Mouse (Mus musculus) hindbrain, embryonic 12.5 days (tissue): ENCODE data around the gene Batf. TPM values are rescaled to one million over a fixed set of nuclear protein-coding genes. Genes with fewer than 3 reads are reported as not detected.
"Not testable (repeated sequence)": the region's sequence is repeated elsewhere in the genome, so short reads cannot be mapped to it uniquely, and the experiment has no call there.

Experiments
- ATAC-seq: fragments of 200-750 bp; cut with Nextera tagmentation; 2 replicates; pipeline ENCODE4 v1.8.0; 2017; ENCODE audit warnings: moderate TSS enrichment; ENCODE audit not compliant: low FRiP score
- H3K27ac ChIP-seq: fragments of 300-500 bp; sonication (generic); 2 replicates; pipeline ENCODE4 v1.5.1; 2016; ENCODE audit warnings: mild to moderate bottlenecking
- H3K27me3 ChIP-seq: fragments of 300-500 bp; sonication (generic); 2 replicates; pipeline ENCODE4 v1.6.1; 2016; ENCODE audit warnings: mild to moderate bottlenecking
- H3K36me3 ChIP-seq: fragments of 300-500 bp; sonication (generic); 2 replicates; pipeline ENCODE4 v1.6.1; 2016; ENCODE audit warnings: mild to moderate bottlenecking
- H3K4me1 ChIP-seq: fragments of 300-500 bp; sonication (generic); 2 replicates; pipeline ENCODE4 v1.6.1; 2016
- H3K4me2 ChIP-seq: fragments of 300-500 bp; sonication (generic); replicated peaks from 2 replicates; pipeline ENCODE4 v1.6.1; 2016; ENCODE audit warnings: mild to moderate bottlenecking
- H3K4me3 ChIP-seq: fragments of 300-500 bp; sonication (generic); 2 replicates; pipeline ENCODE4 v1.5.1; 2016; ENCODE audit warnings: mild to moderate bottlenecking
- H3K9ac ChIP-seq: fragments of 300-500 bp; sonication (generic); 2 replicates; pipeline ENCODE4 v1.6.1; 2016; ENCODE audit warnings: mild to moderate bottlenecking, moderate library complexity
- H3K9me3 ChIP-seq: fragments of 300-500 bp; sonication (generic); replicated peaks from 2 replicates; pipeline ENCODE4 v1.6.1; 2016; ENCODE audit warnings: mild to moderate bottlenecking
- WGBS: fragments of 180-500 bp; shearing (Covaris S2); methylation state at CpG from one replicate; pipeline ENCODE4 v1.1.7; 2016; 5-methylcytosine and 5-hydroxymethylcytosine counted together
- polyA plus RNA-seq: library from polyadenylated mRNA; unstranded; fragments of >200 nt; fragmentation: Nextera tagmentation; extraction: Ambion mirVana; gene quantifications from 2 replicates; pipeline ENCODE4 v1.2.1, GENCODE M21; 2016

Gene Batf
- polyA plus RNA-seq, 1 experiment from 2014 or later: 2.3 TPM

DNA sequence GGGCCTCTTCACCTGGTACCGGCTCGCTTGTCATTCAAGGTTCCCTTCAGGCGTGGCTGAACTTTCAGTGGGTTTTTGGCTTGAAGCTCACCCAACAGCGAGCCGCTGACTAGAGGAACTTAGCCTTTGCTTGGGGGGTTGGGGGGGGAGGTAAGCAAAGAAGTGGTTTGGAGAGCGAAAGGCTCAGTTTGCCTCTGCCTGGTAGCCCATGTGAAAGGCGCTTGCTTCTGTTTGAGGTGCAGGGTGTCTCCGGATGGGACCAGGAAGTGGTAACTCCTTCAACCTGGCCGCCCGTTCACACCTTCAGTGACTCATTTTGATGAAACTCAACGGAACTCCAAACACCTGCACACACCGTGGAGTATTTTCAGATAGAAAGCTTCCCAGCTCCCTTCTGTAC is 25.6 kb upstream of the Batf start:
- WGBS: 91% methylated on average over 12 of the region's 12 CpGs
- H3K9ac ChIP-seq: no peak overlapping the region
- no peaks in the 10 kb centered on the region for H3K36me3 ChIP-seq
- H3K4me3 ChIP-seq: no peak overlapping the region
- no peaks in the 10 kb centered on the region for H3K9me3 ChIP-seq
- no peak overlapping the region for H3K27ac ChIP-seq
- no peaks in the 10 kb centered on the region for H3K27me3 ChIP-seq
- no peak for ATAC-seq
- no peaks in the 10 kb centered on the region for H3K4me1 ChIP-seq
- no peak overlapping the region for H3K4me2 ChIP-seq

DNA sequence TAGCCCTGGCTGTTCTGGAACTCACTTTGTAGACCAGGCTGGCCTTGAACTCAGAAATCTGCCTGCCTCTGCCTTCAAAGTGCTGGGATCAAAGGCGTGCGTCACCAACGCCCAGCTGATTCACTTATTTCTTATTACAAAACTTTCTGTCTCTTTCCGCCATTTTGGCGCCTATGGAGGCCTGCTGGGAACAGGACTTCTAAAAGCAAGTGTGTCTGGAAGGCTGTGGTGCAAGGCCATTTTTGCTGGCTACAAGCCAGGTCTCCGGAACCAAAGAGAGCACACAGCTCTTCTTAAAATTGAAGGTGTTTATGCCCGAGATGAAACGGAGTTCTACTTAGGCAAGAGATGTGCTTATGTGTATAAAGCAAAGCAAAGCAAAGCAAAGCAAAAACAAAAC is 24.2 kb upstream of the Batf start:
- not testable (repeated sequence) for H3K4me2 ChIP-seq, H3K4me1 ChIP-seq, H3K36me3 ChIP-seq, H3K4me3 ChIP-seq, H3K9me3 ChIP-seq, H3K27me3 ChIP-seq, ATAC-seq, H3K27ac ChIP-seq, H3K9ac ChIP-seq
- WGBS: 86% methylated on average over 8 of the region's 8 CpGs

DNA sequence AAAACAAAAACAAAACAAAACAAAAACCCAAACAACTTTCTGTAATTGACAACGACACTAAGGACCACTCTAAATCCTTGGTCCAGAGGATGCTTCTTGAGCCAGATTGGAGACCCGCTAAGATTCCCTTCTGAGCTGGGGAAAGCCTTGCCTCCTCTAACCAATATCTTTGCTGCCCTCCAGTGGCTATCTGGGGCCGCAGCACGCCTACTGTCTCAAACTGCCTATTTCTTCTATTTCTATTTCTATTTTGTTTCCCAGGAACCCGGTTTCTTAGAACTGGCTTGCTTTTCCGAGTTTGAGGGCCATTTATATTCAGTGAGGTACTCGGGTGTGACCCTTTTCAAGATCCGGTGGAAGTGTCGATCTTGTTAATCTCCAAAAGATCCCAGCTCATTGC is 23.6 kb upstream of the Batf start:
- Histone ChIP-seq H3K9ac (no peak overlapping the region), H3K4me1 (no peaks in the 10 kb centered on the region), H3K27ac (no peak overlapping the region), H3K4me2 (no peak overlapping the region; the same call in 1 of the 2 replicates), H3K27me3 (no peaks in the 10 kb centered on the region), H3K36me3 (no peaks in the 10 kb centered on the region), H3K9me3 (no peaks in the 10 kb centered on the region), H3K4me3 (no peak overlapping the region)
- ATAC-seq: no peak
- WGBS: 14% methylated on average over 9 of the region's 9 CpGs

DNA sequence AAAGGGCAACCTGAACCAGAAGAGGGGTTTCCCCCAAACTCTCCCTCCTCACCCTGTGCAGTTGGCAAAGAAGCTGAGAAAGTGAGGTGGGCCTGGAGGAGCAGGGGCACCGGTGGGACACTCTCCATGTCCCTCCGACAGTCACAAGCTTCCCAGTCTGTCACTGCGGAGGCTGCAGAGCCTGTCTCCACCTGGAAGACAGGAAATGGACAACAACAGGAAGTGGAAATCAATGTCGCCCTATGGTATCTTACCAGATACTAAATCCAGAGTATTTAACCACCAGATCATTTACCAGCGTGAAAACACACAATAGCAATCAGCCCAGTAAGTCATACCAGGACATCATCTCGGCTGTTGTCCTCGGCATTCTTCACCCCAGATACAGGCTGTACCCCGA is 20.4 kb upstream of the Batf start:
- Histone ChIP-seq H3K27ac (no peak overlapping the region), H3K27me3 (no peaks in the 10 kb centered on the region), H3K9me3 (no peaks in the 10 kb centered on the region), H3K4me2 (no peak overlapping the region), H3K9ac (no peak overlapping the region), H3K4me1 (0 out of 2 replicates have a peak, but pooled peaks cover 2% of the 10 kb centered on the region), H3K36me3 (no peaks in the 10 kb centered on the region), H3K4me3 (no peak overlapping the region)
- WGBS: 88% methylated on average over 8 of the region's 8 CpGs
- no peak for ATAC-seq

DNA sequence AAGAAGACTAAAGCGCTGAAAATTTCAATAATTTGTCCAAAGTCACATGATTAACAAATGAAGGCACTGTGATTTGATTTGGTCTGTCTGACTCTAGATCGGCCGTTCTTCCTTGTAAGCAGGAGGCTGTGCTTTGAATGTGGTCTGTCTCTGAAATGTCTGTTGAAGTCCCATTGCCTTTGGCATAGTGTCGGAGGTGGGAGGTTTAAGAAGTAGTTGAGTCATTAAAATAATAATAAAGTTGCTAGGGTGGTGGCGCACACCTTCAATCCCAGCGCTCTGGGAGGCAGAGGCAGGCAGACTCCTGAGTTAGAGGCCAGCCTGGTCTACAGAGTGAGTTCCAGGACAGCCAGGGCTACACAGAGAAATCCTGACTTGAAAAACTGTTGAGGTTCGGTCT is 19.4 kb upstream of the Batf start:
- no peak overlapping the region for H3K9ac ChIP-seq
- H3K4me2 ChIP-seq: no peak overlapping the region
- no peaks in the 10 kb centered on the region for H3K27me3 ChIP-seq
- no peak for ATAC-seq
- no peak overlapping the region for H3K27ac ChIP-seq
- no peaks in the 10 kb centered on the region for H3K9me3 ChIP-seq
- H3K4me1 ChIP-seq: 0 out of 2 replicates have a peak, but pooled peaks cover 2% of the 10 kb centered on the region
- no peaks in the 10 kb centered on the region for H3K36me3 ChIP-seq
- H3K4me3 ChIP-seq: no peak overlapping the region
- WGBS: 94% methylated on average over 7 of the region's 7 CpGs

DNA sequence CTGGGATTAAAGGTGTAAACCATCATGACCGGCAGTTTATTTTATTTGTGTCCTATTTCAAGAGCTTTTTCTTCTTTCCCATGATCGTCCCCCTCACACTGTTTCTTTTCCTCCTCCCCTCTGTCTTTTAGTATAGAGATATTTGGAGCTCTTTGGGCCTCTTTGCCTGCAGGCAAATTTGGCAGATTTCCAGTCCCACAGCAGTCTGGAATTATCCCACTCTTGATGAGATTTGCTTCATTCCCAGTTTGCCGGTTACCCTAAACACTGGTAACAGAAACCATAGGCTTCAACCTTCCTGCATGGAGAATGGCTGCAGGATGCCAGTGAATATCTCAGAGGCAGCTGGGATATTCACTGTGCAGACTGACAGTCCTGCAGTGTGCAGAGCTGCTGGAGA is 17.8 kb upstream of the Batf start:
- no peak overlapping the region for H3K4me2 ChIP-seq
- no peak overlapping the region for H3K27ac ChIP-seq
- ATAC-seq: no peak
- WGBS: 79% methylated on average over 3 of the region's 3 CpGs
- 0 out of 2 replicates have a peak, but pooled peaks cover 2% of the 10 kb centered on the region for H3K4me1 ChIP-seq
- H3K9ac ChIP-seq: no peak overlapping the region
- no peaks in the 10 kb centered on the region for H3K27me3 ChIP-seq
- H3K4me3 ChIP-seq: no peak overlapping the region
- no peaks in the 10 kb centered on the region for H3K9me3 ChIP-seq
- no peaks in the 10 kb centered on the region for H3K36me3 ChIP-seq

DNA sequence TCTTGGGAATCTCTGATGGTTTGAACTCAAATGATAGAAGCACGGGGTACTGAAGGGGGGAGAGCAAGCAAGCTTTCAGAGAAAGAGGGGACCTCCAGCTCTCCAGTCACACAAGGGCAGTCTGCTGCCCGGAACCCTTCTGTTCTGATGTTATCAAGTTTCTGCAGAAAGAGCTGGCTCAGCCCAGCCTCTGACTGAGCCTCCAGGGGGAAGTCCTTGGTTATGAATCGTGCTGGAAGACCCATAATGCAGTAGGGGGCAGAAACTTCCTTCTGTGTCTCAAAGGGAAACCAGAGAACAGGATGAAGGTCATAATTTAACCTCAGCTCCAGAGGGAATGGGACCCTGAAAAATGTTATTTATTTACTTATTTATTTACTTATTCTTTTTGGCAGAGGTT is 16.4 kb upstream of the Batf start:
- no peak overlapping the region for H3K4me3 ChIP-seq
- no peaks in the 10 kb centered on the region for H3K27me3 ChIP-seq
- no peak overlapping the region for H3K4me2 ChIP-seq
- ATAC-seq: no peak
- no peaks in the 10 kb centered on the region for H3K36me3 ChIP-seq
- 0 out of 2 replicates have a peak, but pooled peaks cover 2% of the 10 kb centered on the region for H3K4me1 ChIP-seq
- no peak overlapping the region for H3K9ac ChIP-seq
- H3K9me3 ChIP-seq: no peaks in the 10 kb centered on the region
- H3K27ac ChIP-seq: no peak overlapping the region
- WGBS: 74% methylated on average over 3 of the region's 3 CpGs

DNA sequence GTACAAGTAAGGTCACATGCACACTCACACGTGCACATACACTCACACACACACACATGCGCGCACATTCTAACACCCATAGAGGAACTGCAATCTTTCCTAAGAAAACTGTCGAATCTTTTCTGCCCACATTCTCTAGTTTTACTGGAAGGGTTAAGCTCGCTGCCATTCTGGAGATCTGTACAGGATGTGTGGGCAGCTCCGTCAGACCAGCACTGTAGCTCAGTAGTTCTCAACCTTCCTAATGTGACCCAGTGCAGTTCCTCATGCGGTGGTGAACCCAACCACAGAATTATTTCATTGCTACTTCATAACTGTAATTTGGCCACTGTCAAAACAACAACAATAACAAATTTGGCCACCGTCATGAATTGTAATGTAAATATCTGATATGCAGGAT is 12.6 kb upstream of the Batf start:
- Histone ChIP-seq H3K9ac (no peak overlapping the region), H3K36me3 (no peaks in the 10 kb centered on the region), H3K27ac (no peak overlapping the region), H3K27me3 (no peaks in the 10 kb centered on the region), H3K9me3 (0 out of 2 replicates have a peak, but pooled peaks cover 6% of the 10 kb centered on the region), H3K4me1 (0 out of 2 replicates have a peak, but pooled peaks cover under 1% of the 10 kb centered on the region), H3K4me3 (no peak overlapping the region), H3K4me2 (no peak overlapping the region)
- 92% methylated on average over 8 of the region's 8 CpGs for WGBS
- no peak for ATAC-seq

DNA sequence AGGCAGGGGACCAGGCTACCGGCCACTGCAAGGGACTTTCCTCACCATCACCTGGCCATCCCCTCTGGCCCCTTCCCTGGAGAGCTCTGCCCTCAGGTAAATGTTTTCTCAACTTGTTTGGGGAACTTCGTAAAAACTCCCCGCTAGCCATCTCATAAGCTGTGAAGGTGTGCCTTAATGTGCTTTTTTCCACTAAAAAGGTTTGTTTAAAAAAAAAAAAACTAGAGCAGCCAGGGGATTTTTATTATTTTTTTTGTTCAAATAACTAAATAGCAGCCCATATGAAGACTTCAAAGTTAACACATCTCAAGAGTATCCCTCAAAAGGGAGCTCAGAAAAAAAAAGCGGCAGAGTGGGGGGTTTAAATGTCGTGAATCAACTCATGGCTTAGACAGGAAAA is 7.4 kb upstream of the Batf start:
- Histone ChIP-seq H3K4me1 (no peaks in the 10 kb centered on the region), H3K9ac (no peak overlapping the region), H3K27ac (no peak overlapping the region), H3K4me3 (no peak overlapping the region), H3K36me3 (no peaks in the 10 kb centered on the region), H3K9me3 (0 out of 2 replicates have a peak, but pooled peaks cover 6% of the 10 kb centered on the region), H3K27me3 (no peaks in the 10 kb centered on the region), H3K4me2 (no peak overlapping the region)
- 89% methylated on average over 5 of the region's 5 CpGs for WGBS
- ATAC-seq: no peak

DNA sequence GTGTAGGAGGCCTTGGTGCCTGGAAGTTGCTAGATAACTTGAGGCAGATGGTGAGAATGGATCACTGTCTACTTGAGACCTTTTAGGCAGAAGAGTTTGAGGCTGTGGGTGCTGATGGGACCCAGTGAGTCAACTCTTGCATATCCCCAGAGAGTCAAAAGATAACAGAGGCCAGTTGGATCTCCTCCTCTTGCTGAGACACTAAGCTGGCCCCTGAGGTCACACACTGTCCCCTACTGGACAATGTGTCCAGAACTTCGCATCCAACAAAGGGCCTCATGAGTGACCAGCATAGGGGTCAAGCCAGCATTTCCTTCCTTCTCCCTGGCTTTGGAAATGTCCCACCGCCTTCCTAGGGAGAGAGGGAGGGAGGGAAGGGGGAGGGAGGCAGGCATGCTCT is 6.7 kb upstream of the Batf start:
- H3K9ac ChIP-seq: no peak overlapping the region
- no peak overlapping the region for H3K27ac ChIP-seq
- no peaks in the 10 kb centered on the region for H3K4me1 ChIP-seq
- H3K36me3 ChIP-seq: no peaks in the 10 kb centered on the region
- H3K27me3 ChIP-seq: no peaks in the 10 kb centered on the region
- H3K4me2 ChIP-seq: no peak overlapping the region
- WGBS: 54% methylated on average over 2 of the region's 2 CpGs
- H3K4me3 ChIP-seq: no peak overlapping the region
- ATAC-seq: no peak
- H3K9me3 ChIP-seq: 0 out of 2 replicates have a peak, but pooled peaks cover 6% of the 10 kb centered on the region

DNA sequence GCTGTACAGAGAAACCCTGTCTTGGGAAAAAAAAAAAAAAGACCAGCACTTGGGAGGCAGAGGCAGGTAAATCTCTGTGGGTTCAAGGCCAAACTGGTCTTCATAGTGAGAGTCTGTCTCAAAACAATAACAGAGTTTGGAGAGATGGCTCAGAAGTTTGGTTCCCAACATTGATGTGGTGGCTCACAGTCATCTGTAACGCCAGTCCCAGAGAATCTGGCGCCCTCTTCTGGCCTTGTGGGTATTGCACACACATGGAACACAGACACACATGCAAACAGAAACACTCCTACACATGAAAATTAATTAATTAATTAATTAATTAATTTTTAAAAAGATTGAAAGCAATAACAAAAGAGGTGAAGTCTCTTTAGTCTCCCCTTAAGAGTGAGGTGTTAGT is 4.1 kb upstream of the Batf start:
- H3K27me3 ChIP-seq: no peaks in the 10 kb centered on the region
- WGBS: 39% methylated on average over 2 of the region's 2 CpGs
- no peak overlapping the region for H3K9ac ChIP-seq
- H3K36me3 ChIP-seq: no peaks in the 10 kb centered on the region
- no peak overlapping the region for H3K4me3 ChIP-seq
- H3K4me2 ChIP-seq: no peak overlapping the region
- no peak for ATAC-seq
- no peak overlapping the region for H3K27ac ChIP-seq
- H3K9me3 ChIP-seq: 0 out of 2 replicates have a peak, but pooled peaks cover 6% of the 10 kb centered on the region
- H3K4me1 ChIP-seq: no peaks in the 10 kb centered on the region

DNA sequence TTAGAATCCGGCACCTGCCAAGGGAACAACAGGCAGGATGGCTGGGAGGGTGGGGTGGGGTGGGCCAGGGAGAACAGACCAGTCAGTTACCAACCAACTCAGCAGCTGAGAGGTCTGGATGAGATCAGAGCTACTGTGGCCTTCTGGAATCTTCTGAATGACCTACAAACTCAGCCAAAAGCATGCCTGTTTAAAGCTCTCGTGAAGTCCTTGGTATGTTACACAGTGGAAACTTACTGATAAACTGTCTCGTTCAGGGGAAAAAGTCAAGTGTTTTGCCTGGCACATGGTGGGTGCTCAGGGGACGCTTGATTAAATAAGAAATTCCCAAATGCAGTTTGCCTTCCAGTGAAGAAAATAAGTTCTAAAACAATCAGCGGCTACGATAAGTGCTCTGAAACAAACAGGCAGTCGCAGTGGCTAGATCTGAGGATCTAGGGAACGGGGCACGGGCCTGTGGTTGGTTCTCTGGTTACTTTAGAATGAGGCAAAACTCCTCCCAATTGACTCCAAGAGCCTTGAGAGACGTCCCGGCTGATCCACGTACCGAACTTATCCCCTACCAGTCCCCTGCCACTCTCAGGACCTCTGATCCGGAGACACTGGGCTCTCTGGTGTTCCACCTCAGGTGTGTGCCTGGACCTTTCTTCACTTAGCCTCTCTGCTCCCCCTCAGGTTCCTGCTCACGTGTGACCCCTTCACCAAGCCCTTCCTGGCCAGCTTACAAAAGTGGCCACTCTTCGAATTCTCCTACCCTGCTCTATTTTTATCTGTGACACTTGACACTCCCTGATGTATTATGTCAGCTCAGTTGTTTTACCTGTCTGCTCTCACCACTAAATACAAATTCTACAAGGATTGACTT is 1.8 kb upstream of the Batf start:
- ATAC-seq: no peak
- no peaks in the 10 kb centered on the region for H3K36me3 ChIP-seq
- no peak overlapping the region for H3K4me3 ChIP-seq
- 81% methylated on average over 16 of the region's 16 CpGs for WGBS
- no peaks in the 10 kb centered on the region for H3K9me3 ChIP-seq
- no peaks in the 10 kb centered on the region for H3K4me1 ChIP-seq
- no peak overlapping the region for H3K4me2 ChIP-seq
- no peak overlapping the region for H3K9ac ChIP-seq
- H3K27me3 ChIP-seq: no peaks in the 10 kb centered on the region
- H3K27ac ChIP-seq: no peak overlapping the region

DNA sequence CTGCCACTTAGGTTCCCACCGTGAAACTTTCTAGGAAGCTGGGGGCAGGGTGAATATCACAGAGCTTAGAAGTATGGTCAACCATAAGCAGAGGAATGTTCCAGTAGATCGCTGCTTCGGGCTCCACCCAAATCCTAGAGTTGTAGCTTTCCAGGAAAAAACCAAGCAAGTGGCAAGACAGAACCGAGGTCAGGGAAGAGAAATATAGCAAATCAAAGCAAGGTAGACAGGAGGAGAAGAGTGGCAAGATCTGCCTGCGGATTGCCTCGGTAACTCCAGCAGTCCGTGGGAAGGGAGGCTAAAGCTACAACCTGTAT is 706 bp downstream of the Batf start:
- no peaks in the 10 kb centered on the region; the same call in 1 of the 2 replicates for H3K4me1 ChIP-seq
- no peak overlapping the region for H3K9ac ChIP-seq
- no peaks in the 10 kb centered on the region for H3K9me3 ChIP-seq
- H3K36me3 ChIP-seq: no peaks in the 10 kb centered on the region
- H3K4me2 ChIP-seq: peak overlapping the region; percentile 9; the same call in 1 of the 2 replicates
- no peak overlapping the region for H3K4me3 ChIP-seq
- WGBS: 82% methylated on average over 7 of the region's 7 CpGs
- no peak overlapping the region for H3K27ac ChIP-seq
- no peak for ATAC-seq
- no peaks in the 10 kb centered on the region for H3K27me3 ChIP-seq
